Mouse (Mus musculus) gastrocnemius, adult 8-10 months (tissue): ENCODE data around the gene Tbkbp1. TPM values are rescaled to one million over a fixed set of nuclear protein-coding genes. Genes with fewer than 3 reads are reported as not detected.

Experiments used
- DNase-seq, 2 experiments: peaks; one replicate each; pipeline ENCODE4 v3.0.0; 2022; ENCODE audit warnings: low spot score in 2 of 2
- total RNA-seq, 4 experiments: library from RNA; stranded (reverse); gene quantifications; 2 replicates each; pipeline ENCODE4 v1.2.4; 2022

Gene Tbkbp1
- total RNA-seq, 4 experiments from 2014 or later = 2.5 to 8.7 (median 5.1) TPM

DNA sequence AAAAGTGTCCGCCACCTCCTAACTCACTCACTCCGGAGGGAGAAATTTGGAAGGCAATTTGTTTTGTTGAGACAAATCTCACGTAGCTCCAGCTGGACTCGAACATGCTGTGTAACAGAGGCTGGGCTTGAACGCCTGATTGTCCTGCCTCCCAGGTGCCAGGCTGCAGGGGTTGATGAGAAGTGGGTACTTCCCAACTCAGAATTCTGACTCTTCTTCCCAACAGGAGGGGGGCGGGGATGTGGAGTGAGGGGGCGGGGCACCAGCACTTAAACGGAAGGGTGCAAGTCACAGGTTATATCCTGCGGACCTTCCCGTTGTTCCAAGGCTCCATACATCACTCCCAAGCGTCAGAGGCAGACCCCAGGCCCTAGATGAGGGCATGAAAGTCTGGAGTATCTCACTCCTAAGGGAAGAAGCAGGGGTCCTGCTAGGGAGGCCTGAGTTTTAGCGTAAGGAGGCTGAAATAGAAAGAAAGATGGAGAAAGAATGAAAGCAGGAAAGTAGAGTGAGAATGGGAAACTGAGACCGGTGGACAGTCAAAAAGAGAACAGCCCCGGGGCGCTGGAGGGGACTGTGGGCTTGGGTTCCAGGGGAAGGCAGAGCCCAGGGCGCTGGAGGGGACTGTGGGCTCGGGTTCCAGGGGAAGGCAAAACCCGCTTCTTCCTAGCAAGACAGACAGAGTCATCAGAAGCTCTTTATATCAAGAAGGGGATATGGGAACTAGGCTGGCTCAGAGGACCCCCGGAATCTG lies 23.6 kb downstream of the Tbkbp1 start:
- no peak for DNase-seq

DNA sequence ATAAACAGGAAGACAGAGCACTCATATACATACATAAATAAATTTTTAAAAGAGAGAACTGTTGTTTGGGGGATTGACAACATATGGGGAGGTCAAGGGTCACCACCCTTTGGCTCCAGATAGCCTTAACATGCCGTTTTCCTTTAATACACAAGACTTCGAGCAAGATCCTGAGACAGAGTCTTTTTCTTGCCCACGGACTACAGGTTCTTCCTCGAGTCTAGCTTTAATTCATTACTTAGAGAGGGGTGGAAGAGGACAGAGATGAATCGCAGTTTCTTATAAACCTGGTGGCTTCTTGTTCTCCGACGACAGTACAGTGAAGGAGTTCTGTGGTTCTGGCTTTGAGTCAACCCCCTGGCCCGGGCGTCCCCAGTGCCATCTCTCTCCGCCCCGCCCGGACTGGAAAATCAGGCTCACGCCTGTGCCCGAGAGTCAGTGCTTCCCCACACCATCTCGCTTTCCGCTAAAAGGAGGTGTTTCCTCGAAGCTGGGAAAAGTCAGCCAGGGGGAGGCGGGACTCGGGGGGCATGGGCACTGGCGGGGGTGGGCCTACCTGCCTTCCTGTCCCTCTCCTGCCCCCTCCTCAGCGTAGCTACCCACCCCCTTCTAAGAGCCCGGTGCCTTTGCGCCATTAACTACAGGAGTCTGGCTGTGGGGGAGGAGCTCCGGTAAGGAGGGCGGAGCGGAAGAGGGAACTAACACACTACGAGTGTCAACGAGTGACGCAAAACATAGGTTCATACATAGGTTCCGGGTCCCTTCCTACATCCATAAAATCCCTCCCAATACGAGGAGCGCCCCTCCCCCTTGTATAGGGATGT lies 24.4 kb downstream of the Tbkbp1 start:
- no peak for DNase-seq

DNA sequence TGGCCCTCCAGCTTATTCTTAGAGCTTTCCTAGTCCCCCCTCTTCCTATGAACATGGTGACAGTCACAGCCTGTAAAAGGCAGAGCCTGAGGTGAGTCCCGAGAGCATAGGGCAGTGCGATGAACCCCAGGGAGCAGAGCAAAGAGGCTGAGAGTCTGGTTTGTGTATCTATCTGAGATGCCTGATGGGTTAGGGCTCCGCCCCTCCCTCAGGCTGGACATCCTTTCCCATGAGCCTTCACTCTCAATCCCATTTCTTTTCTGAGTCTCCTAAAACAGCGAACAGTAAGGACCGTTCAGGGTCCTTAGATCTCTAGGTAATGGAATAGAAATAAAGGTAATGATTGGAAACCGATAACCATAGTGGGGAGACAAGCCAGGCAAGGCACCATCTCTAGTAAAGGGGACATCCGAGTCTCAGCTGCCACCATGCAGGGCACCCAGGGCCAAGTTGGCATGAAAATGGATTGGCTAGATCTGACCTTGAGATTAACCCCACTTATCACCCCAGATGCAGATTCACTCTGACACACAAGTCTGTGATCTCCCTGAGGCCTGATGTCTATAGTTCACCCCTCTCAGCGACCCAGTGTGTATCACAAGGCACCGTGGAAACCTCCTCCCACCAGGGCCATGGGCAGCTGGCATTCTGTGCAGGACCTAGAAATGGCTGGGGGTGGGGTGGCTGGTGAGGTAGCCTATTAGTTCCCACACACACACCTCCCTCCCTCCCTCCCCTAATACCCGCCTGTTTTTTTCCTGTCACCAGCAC lies 26.8 kb downstream of the Tbkbp1 start:
- DNase-seq = no peak

DNA sequence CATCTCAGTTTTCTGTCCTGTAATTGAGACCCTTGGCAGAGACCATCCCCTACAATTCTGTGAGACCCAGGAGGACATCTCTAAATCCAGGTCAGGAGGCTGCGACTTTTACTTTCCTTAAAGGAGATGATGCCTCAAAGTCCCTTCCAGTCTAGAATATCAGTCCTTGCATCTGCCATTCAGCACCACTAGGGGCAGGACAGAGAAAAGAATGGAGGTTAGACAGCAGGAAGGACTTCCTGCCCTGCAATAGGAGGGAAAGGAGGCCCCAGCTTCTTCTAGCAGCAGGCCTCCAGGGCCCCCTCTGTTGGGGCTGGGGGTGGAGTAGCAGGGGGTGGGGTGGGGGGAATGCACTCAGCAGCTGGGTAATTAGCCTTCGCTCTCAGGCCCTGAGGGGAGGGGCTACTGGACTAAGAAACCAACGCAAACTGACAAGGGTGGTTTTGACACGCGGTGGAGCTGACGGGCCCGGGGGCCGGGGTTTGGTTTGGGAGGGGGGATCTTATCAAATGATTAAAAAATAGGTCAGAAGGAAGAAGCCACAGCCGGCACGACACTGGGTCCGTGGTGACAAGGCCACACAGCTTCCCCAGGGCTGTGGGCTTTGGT lies 27.9 kb downstream of the Tbkbp1 start:
- no peak for DNase-seq

DNA sequence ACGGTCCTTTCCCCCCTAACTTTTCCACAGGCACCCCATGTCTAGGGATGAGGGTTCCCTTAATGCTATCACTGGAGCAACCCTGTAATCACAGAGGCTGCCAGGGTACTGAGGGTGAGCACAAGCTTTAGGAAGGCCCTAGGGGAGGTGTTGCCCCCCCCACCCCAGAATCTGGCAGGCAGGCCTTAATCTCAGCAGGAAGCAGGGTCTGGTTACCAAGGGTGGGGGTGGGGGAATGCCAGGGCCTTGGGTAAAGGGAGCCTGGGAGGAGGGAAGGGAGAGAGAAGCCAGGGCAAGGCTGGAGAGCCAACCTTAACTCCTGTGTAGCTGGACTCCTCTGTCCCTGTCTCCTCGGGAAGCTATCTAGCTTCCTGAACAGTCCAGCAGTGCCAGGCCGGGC lies 30.7 kb downstream of the Tbkbp1 start:
- DNase-seq = no peak

DNA sequence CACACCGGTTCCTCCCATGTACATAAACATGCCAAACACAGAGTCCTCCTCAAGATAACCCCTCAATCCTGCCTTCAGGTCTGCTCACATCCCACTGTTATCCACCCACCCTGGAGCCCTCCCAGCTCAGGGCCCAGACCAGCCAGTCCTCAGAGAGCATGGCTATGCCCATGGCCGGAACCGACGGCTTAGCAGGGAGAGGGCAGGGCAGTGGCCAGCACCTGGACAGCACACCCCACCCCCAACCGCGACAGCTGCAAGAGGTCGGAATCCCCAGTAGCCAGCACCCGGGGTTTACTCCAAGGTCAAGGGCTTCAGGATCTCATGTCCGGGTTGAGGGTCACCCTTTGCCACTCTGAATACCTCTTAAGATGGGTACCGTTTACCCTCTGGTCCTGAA lies 31.1 kb downstream of the Tbkbp1 start:
- peak in 1 of 2 experiments; percentile 28 for DNase-seq

DNA sequence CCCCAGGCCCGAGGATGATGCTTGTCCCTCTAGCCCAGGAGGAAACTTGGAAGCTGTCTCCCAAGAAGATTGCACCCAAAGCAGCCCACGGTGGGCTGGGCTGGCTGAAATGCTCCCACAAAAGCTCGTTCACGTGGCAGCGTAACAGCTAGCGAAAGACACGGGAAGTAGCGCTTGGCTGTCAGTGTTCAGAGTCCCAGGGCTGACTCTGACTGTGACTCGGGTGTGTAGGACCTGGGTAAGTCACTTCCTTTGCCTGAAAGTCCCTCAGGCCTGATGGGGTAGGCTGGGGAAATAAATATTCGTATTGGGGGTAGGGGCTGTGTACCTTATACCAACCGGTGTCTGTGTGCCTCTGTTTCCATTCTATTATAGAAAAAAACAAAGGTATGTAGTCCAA lies 35.5 kb downstream of the Tbkbp1 start:
- no peak for DNase-seq

DNA sequence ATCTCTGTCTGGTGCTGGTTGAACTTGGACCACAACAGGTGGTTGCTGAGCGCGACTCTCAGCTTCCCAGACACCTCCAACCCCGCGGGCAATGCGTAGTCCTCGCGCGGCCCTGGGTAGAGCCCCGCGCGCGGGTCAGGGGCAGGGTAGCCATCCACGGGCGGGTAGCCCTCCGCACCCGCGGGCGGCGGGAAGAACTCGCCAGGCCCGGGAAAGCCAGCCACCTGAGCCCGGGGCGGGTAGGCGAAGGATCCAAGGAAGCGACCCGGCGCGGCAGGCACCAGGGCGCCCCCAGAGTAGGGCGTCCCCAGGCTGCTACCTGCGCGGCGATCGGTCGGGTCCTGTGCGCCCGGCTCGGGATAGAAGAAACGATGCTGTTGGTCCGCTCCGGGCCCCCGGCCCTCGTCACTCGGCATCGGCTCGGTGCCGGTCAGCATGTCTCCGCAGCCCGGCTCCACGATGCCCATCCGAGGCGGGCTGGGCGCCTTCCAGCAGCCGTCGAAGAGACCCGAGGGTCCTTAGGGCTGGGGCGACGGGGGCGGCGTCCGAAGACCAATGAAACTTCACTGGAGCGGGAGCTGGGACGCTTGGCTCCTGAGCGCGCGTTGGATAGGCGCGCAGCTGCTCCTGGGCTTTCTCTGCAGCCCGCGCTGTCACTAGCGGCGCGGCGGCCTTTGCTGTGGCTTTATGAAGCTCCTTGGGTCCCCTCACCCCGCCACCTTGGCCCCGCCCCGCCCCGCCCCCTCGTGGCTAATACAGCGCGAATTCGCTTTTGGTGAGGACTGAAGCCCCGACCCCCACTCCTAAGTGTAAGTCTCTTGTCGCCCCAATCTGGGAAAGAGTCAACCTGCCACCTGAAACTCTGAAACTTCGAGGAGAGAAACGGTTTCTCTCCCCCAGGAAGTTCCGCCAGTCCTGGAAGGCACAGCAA lies 36.4 kb downstream of the Tbkbp1 start, which contains the start of gene Tbx21:
Gene Tbx21, minus strand, starts transcription at position 661 of the 931 bp plus-strand sequence.
- DNase-seq = no peak

DNA sequence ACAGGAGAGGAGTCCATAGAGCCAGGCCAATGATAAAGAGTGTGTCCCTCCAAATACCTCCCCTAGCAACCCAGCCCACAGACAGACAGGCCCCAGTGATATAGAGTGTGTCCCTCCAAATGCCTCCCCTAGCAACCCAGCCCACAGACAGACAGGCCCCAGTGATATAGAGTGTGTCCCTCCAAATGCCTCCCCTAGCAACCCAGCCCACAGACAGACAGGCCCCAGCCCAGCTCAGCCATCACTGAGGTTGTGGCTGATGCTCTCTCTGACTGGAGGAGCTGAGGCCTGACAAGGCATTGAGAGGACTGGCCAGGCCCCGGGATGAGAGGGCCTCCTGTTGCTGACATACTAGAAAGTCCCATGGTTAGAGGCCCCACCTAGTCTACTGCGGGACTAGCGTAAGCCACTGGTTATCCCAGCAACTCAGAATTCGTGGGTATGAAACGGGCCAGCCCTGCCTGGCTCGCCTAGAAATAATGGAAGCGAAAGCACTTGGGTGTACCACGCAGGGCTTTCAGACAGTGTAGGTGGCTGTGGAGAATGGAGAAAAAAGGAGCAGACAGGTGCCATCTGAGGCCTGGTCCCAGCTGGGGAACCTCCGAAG lies 38.7 kb downstream of the Tbkbp1 start:
- no peak for DNase-seq

DNA sequence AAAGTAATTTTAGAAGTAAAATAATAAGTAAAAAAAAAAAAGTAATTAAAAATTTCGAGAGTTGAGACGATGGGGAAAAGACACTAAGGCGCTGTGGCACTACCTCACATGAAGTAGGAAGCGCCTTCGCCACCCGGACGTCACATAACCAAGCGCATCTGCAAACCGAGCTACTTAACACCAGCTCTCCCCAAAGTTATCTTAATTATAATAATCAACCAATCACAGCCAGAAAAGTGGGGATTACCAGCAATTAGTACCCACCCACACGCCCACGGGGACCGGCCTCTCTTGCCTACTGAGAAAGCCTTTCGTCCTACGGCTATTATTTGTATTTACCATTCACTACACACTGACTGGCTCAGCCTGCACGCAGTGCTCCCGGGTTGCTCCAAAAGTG lies 42.3 kb downstream of the Tbkbp1 start:
- DNase-seq = no peak

DNA sequence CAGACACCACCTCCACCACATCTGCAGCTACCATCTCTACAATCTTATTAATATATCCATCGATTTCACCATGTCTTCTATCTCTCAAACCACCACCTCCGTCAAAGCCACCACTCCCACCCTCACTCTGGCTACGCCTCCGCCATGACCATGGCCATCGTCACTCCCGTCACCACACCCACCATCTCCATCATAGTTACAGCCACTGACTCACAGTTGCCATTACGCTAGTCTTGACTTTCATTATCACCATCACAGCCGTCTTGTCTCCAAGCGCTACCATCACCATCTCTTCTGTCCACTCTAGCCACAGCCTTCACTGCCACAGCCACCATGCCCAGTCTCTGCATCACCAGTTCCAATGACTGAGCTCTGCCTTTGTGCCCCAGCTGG lies 47.2 kb downstream of the Tbkbp1 start:
- DNase-seq = no peak

DNA sequence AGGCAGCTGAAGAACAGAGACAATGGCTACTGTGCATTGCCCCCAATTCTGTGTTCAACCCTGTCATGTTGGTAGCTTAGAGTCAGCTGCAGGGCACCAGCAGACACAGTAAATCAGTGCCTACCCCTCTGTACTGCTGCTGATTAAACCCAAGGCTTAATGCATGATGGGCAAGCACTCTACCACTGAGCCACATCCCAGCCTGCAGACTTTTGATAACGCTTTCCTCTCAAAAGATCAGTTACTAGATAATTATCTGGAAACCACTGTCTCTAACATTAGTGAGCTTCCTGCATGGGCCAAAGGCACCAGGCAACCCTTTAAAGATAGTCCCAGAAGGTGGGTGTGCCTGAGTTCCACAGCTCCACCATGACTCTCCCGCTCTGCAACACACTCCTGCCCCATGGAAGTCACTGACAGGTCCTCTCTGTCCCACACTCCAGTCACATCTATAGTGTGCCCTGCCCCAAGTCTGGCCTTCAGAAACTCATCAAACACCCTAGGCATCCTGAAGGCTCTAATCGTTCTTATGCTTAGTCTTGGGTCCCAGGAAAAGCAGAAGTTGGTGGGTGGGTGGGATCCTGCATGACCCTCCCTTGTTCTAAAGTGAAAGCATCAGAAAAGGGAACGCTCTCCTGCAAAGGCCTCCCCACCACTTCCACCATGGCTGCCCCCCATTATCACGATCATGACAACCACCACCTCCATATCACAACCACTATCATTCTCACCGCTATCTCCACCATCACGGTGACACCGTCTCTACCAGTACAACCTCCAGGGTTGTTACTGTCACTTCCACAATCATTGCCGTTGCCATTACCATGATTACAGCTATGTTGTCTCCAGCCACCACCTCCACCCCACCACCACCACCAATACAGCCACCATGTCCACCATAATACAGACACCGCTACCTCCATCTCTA lies 47.9 kb downstream of the Tbkbp1 start:
- DNase-seq = no peak

DNA sequence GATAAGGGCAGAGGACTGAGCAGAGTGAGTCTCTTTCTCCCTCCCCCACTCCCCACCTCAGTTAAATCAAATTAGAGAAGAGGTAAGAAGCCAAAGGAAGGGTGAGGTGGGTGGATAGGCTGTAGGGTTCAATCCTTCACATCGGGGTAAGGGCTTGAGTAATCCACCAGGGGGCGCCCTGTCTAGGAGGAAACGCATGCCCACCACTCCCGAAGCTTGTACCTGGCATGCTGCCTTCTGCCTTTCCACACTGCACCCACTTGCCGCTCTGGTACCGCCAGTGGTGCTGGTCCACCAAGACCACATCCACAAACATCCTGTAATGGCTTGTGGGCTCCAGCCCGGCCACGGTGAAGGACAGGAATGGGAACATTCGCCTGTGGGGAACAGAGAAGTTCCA lies 49.6 kb downstream of the Tbkbp1 start:
- DNase-seq = peak; percentile 22 to 46

DNA sequence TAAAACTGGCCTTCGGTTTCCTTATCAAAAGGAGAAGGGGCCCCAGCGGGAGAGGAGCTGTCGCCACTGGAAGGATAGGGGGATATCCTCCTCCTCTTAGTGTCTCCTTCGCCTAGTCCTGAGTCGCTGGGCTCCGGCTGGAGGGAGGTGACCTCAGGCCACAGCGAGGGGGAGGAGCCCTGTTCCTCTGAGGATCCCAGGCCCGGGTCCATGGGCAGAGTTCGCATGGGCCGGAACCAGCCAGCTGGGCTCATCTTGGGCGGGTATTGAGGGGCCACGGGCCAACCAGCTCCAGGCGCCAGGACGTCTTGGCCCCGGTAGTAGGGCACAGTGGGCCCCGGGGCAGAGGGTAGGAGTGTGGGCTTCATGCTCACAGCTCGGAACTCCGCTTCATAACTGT lies 52.5 kb downstream of the Tbkbp1 start:
- peak in 1 of 2 experiments; percentile 27 for DNase-seq

DNA sequence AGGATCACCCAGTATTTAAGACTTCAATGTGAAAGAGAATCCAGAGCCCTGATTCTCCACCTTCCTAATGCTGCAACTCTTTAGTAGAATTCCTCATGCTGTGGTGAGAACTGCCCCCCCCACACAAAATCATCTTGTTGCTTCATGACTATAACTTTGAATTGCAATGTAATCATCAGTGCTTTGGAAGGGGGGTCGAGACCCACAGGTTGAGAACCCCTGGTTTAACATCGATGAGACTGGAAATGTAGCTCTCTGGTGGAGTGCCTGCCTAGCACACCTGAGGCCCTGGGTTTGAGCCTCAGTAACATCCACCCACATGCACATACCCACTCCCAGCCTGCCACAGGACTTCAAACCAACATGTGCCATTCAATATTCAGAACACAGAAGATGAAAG lies 56.7 kb downstream of the Tbkbp1 start:
- DNase-seq = no peak

DNA sequence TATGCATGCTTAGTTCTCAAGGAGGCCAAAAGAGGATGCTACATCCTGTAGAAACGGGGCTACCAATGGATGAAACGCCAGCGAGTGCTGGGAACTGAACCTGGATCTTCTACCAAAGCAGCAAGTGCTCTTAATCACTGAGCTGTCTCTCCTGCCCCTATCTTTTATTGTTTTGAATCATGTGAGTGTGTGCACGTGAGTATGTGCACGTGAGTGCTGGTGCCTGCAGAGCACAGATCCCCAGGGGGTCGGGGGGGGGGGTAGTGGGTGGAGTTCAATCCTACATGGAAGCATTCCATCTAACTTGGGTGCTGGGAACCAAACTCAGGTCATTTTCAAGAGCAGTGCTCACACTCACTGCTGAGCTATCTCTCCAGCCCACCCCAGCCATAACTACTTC lies 64.9 kb downstream of the Tbkbp1 start:
- DNase-seq = no peak
